ENCODE assay signal across 17 mouse cellular contexts in genomic region chr7:80775448-80775904, GRCm38 (mm10). TPM values are rescaled to one million over a fixed set of nuclear protein-coding genes. Genes with fewer than 3 reads are reported as not detected.
A peak's percentile ranks its signal among the peaks of the same experiment; 100 is the strongest.
DNase-seq lines count a peak whose midpoint lies in the region; TF ChIP-seq lines count a peak whose summit lies in the region.
"Had no signal": no experiment of that assay in that cellular context is flagged by ENCODE, and none has a peak within 500 bp of the region (broad histone marks: within the 10 kb centered on the region; RNA-seq: fewer than 3 reads in every experiment).

No protein-coding gene starts in this region.

- no peak for TF ChIP-seq RAD21 in CH12.LX (IDR thresholded peaks at IDR 0.05; ENCODE audit: low read depth, low read length)

- no peak for DNase-seq in gastrocnemius, adult 2 months
- no peak for DNase-seq in gastrocnemius, postnatal 25 days
- no peak for DNase-seq in left cerebral cortex, adult 2 months (ENCODE audit: extremely low spot score in 1 of 2, low spot score in 2 of 2)
- DNase-seq in left cerebral cortex, postnatal 4 days: no peak
- DNase-seq in CH12.LX (ENCODE audit: extremely low read depth): no peak
- no peak for DNase-seq in urinary bladder, adult 2 months (ENCODE audit: low spot score)
- DNase-seq in lung, postnatal 14 days: no peak
- DNase-seq: cerebellum, adult 8-10 months; liver; lung, adult 18-20 months; spleen, adult 18-20 months; thymus, postnatal 25 days had no signal

- no peak for TF ChIP-seq CTCF in gastrocnemius, adult 2 months (IDR thresholded peaks at IDR 0.05)
- no peak for TF ChIP-seq CTCF in left cerebral cortex, adult 2 months (IDR thresholded peaks at IDR 0.05)
- no peak for TF ChIP-seq CTCF in CH12.LX (conservative IDR thresholded peaks at IDR 0.05 in 1 of 2, IDR thresholded peaks at IDR 0.05 in 1 of 2; ENCODE audit: low read depth in 2 of 2, low read length in 2 of 2)

- WGBS in macrophage (ENCODE audit: missing documents): 54% methylated on average over 10 of the region's 10 CpGs

- peak overlapping the region; percentile 90 for H3K4me2 ChIP-seq in CH12.LX (ENCODE audit: insufficient read depth, low read depth, poor library complexity, severe bottlenecking)
- H3K4me2 ChIP-seq: forebrain, embryonic 15.5 days; hindbrain, embryonic 12.5 days; midbrain, embryonic 13.5 days; neural tube, embryonic 13.5 days had no signal

- no peaks in the 10 kb centered on the region for H3K27me3 ChIP-seq in CH12.LX (replicated peaks)
- H3K27me3 ChIP-seq: forebrain, embryonic 15.5 days; hindbrain, embryonic 12.5 days; midbrain, embryonic 13.5 days; neural tube, embryonic 13.5 days had no signal

- H3K9ac ChIP-seq in CH12.LX (ENCODE audit: insufficient read depth, low read depth): peak overlapping the region; percentile 28
- H3K9ac ChIP-seq: forebrain, embryonic 15.5 days; hindbrain, embryonic 12.5 days; midbrain, embryonic 13.5 days; neural tube, embryonic 13.5 days had no signal

- in situ Hi-C loops in CH12.LX (cut with MboI; ENCODE audit: low pct_ligation_motif_present, low pct_unique_long_range_greater_than_20kb, low sequenced_read_pairs): no loop called here

- H3K36me3 ChIP-seq in CH12.LX (replicated peaks in 1 of 2; ENCODE audit: control insufficient read depth in 1 of 2, insufficient read depth in 1 of 2, low read length in 1 of 2) (peaks cover 0 to 28% of the 10 kb centered on the region in 2 experiments), macrophage (ENCODE audit: inconsistent target) (peaks cover 36% of the 10 kb centered on the region)
- H3K36me3 ChIP-seq: forebrain, embryonic 15.5 days; hindbrain, embryonic 12.5 days; midbrain, embryonic 13.5 days; neural tube, embryonic 13.5 days had no signal

- intact Hi-C loops in gastrocnemius, adult 2 months (cut with DNase I): no loop called here
- intact Hi-C loops in left cerebral cortex, adult 2 months (cut with DNase I): no loop called here
- intact Hi-C loops in left cerebral cortex, postnatal 4 days (cut with DNase I): no loop called here

- no peak for TF ChIP-seq EP300 in CH12.LX (IDR thresholded peaks at IDR 0.05; ENCODE audit: low read length)

- dilution Hi-C loops in CH12.LX (cut with MboI; ENCODE audit: extremely low pct_ligation_motif_present, extremely low pct_unique_long_range_greater_than_20kb, low sequenced_read_pairs): no loop called here

- H3K4me1 ChIP-seq in CH12.LX (ENCODE audit: control insufficient read depth in 1 of 2, insufficient read depth in 2 of 2): peaks cover 34 to 86% of the 10 kb centered on the region in 2 experiments
- H3K4me1 ChIP-seq: hindbrain, embryonic 12.5 days; midbrain, embryonic 13.5 days had no signal

- H3K79me2 ChIP-seq in CH12.LX (replicated peaks; ENCODE audit: control insufficient read depth, extremely low read depth, insufficient read depth, poor library complexity, severe bottlenecking): peaks cover 70% of the 10 kb centered on the region
- H3K79me2 ChIP-seq in macrophage (ENCODE audit: inconsistent target): peaks cover 96% of the 10 kb centered on the region

- peak overlapping the region; percentile 74 for H3K27ac ChIP-seq in gastrocnemius, adult 2 months
- peak overlapping the region; percentile 90 for H3K27ac ChIP-seq in left cerebral cortex, adult 2 months
- peak overlapping the region; percentile 78 for H3K27ac ChIP-seq in CH12.LX (ENCODE audit: insufficient read depth, low read depth)
- H3K27ac ChIP-seq in macrophage: peak overlapping the region; percentile 97
- H3K27ac ChIP-seq: forebrain, embryonic 15.5 days; hindbrain, embryonic 12.5 days; midbrain, embryonic 13.5 days; neural tube, embryonic 13.5 days had no signal

- peaks cover 9% of the 10 kb centered on the region for H3K9me3 ChIP-seq in CH12.LX (replicated peaks; ENCODE audit: low read length)
- H3K9me3 ChIP-seq: forebrain, embryonic 15.5 days; hindbrain, embryonic 12.5 days; midbrain, embryonic 13.5 days; neural tube, embryonic 13.5 days had no signal

- no peak for TF ChIP-seq POLR2A in CH12.LX (IDR thresholded peaks at IDR 0.05; ENCODE audit: low read depth, low read length)

- H3K4me3 ChIP-seq in gastrocnemius, adult 2 months: no peak overlapping the region
- H3K4me3 ChIP-seq in left cerebral cortex, adult 2 months: no peak overlapping the region
- H3K4me3 ChIP-seq in CH12.LX (replicated peaks in 1 of 3; ENCODE audit: low read depth in 2 of 3, low read length in 2 of 3, poor library complexity in 1 of 3): peak overlapping the region in 1 of 3 experiments; percentile 4
- no peak overlapping the region for H3K4me3 ChIP-seq in macrophage (ENCODE audit: inconsistent target)
- H3K4me3 ChIP-seq: forebrain, embryonic 15.5 days; hindbrain, embryonic 12.5 days; midbrain, embryonic 13.5 days; neural tube, embryonic 13.5 days had no signal

TF ChIP-seq in CH12.LX, 34 proteins besides CTCF, POLR2A, EP300 and RAD21:
- TF ChIP-seq ZC3H11A (IDR thresholded peaks at IDR 0.05; ENCODE audit: low read depth, low read length): no peak
- TF ChIP-seq IRF4 (IDR thresholded peaks at IDR 0.05; ENCODE audit: low read depth, low read length): no peak
- TF ChIP-seq BHLHE40 (IDR thresholded peaks at IDR 0.05; ENCODE audit: low read depth, low read length): no peak
- TF ChIP-seq MEF2A (IDR thresholded peaks at IDR 0.05; ENCODE audit: borderline replicate concordance, low read depth, low read length): no peak

RNA-seq across cellular contexts. Expression of gene Iqgap1, which starts 50.3 kb away (rescaled TPM):
- total RNA-seq in gastrocnemius, adult 2 months (2021): 10 to 100 TPM; 14.8 to 16.0 TPM
- total RNA-seq in gastrocnemius, postnatal 25 days (2021): 10 to 100 TPM; 16.8 to 18.8 TPM
- 10 to 100 TPM; 26.0 to 27.3 TPM for total RNA-seq in left cerebral cortex, adult 2 months (2021)
- total RNA-seq in left cerebral cortex, postnatal 4 days (2021): 10 to 100 TPM; 40.9 to 43.2 TPM
- total RNA-seq in CH12.LX (2012; rRNA removed) (77.0 and 87.5 TPM in 2 replicates), CH12.LX (2014; rRNA removed) (43.1 and 49.6 TPM in 2 replicates)
- polyA plus RNA-seq in CH12.LX (2012; ENCODE audit: insufficient read length, low read depth) (83.1 and 126 TPM in 2 replicates), macrophage (2018) (294 to 476 TPM (median 316 TPM) in 3 replicates)
- 1,000 to 10,000 TPM in 19 of 26 experiments, 100 to 1,000 TPM in 7; 688 to 3,418 (median 1,422) TPM for total RNA-seq in macrophage (2018; cell fraction: chromatin; rRNA removed)
- 100 to 1,000 TPM; 187 to 587 (median 339) TPM for total RNA-seq in macrophage (2018; cell fraction: cytosol; rRNA removed)
- total RNA-seq in macrophage (2018; cell fraction: nucleus; rRNA removed): 1,000 to 10,000 TPM in 10 of 26 experiments, 100 to 1,000 TPM in 16; 382 to 1,913 (median 872) TPM
- 51.7 and 64.7 TPM in 2 replicates for polyA plus RNA-seq in urinary bladder, adult 2 months (2012; rRNA removed)
